ENCODE assay signal across 8 mouse cellular contexts in the genomic region with DNA sequence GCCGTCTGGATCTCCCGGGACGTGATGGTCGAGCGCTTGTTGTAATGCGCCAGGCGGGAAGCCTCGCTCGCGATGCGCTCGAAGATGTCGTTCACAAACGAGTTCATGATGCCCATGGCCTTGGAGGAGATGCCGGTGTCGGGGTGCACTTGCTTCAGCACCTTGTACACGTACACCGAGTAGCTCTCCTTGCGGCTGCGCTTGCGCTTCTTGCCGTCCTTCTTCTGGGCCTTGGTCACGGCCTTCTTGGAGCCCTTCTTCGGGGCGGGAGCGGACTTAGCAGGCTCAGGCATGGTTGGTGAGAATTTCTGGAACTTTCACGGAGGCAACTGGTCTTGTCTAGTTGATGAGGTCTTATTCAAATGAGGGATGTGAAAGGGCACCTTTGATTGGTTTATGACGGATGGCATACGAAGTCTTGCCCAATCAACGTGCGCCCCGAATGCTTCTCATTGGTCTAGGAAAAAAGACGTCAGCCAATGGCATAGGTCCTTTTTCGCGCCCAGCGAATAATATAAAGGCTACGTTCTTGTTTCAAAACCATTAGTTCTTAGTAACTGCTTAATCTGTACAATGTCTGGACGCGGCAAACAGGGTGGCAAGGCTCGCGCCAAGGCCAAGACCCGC. TPM values are rescaled to one million over a fixed set of nuclear protein-coding genes. Genes with fewer than 3 reads are reported as not detected.
DNase-seq lines count a peak whose midpoint lies in the region; ATAC-seq and TF ChIP-seq lines count a peak whose summit lies in the region.
"Not testable (repeated sequence)": the region's sequence is repeated elsewhere in the genome, so short reads cannot be mapped to it uniquely, and the experiment has no call there.

A gene (minus strand): TSS at position 299 of the 627 bp plus-strand sequence.
A gene (plus strand): TSS at position 484 of the 627 bp plus-strand sequence.

- not testable (repeated sequence) for H3K79me2 ChIP-seq in heart, adult 2 months (replicated peaks; ENCODE audit: control insufficient read depth, insufficient read depth, low read length)

- intact Hi-C loops in heart, adult 2 months (cut with DNase I): not testable (repeated sequence)

- H3K9ac ChIP-seq in embryonic facial prominence, embryonic 14.5 days (ENCODE audit: low read depth, low read length): peak within 1 kb of the TSS; percentile 76
- 0 out of 2 replicates have a peak within 1 kb of the TSS, but pooled peaks have one; percentile 13 for H3K9ac ChIP-seq in heart, adult 2 months (ENCODE audit: low read depth, low read length)
- peak within 1 kb of the TSS; percentile 82 for H3K9ac ChIP-seq in limb, embryonic 11.5 days (ENCODE audit: low read length)
- peak within 1 kb of the TSS; percentile 59 for H3K9ac ChIP-seq in midbrain, embryonic 13.5 days (replicated peaks)

- TF ChIP-seq POLR2A in bone marrow, adult 2 months (IDR thresholded peaks at IDR 0.05; ENCODE audit: borderline replicate concordance, control insufficient read depth, low read depth, low read length): peak; percentile 93; the same call in 1 of the 2 replicates
- TF ChIP-seq POLR2A in heart, adult 2 months (IDR thresholded peaks at IDR 0.05; ENCODE audit: insufficient read depth, low read depth, low read length); kidney, adult 2 months (IDR thresholded peaks at IDR 0.05; ENCODE audit: low read depth, low read length); small intestine, adult 2 months (IDR thresholded peaks at IDR 0.05; ENCODE audit: low read depth, low read length): not testable (repeated sequence)

- H3K36me3 ChIP-seq in embryonic facial prominence, embryonic 14.5 days (ENCODE audit: control insufficient read depth, insufficient read depth, low read length); heart, adult 2 months (ENCODE audit: control insufficient read depth, insufficient read depth, low read length); kidney, adult 2 months (ENCODE audit: control insufficient read depth, insufficient read depth, low read length); limb, embryonic 11.5 days (ENCODE audit: control insufficient read depth, insufficient read depth, low read length); midbrain, embryonic 13.5 days; small intestine, adult 2 months (ENCODE audit: control insufficient read depth, insufficient read depth, low read length): not testable (repeated sequence)

- not testable (repeated sequence) for TF ChIP-seq EP300 in heart, adult 2 months (IDR thresholded peaks at IDR 0.05; ENCODE audit: insufficient read depth, low read depth, low read length)

- H3K4me1 ChIP-seq in bone marrow, adult 2 months (ENCODE audit: control insufficient read depth, insufficient read depth, low read length); heart, adult 2 months (ENCODE audit: control insufficient read depth, insufficient read depth, low read length); kidney, adult 2 months (ENCODE audit: control insufficient read depth, insufficient read depth, low read length); limb, embryonic 11.5 days (ENCODE audit: control insufficient read depth, insufficient read depth, low read length); small intestine, adult 2 months (ENCODE audit: control insufficient read depth, insufficient read depth, insufficient read length, low read length): not testable (repeated sequence)
- peaks cover 16% of the 10 kb centered on the region for H3K4me1 ChIP-seq in embryonic facial prominence, embryonic 14.5 days (ENCODE audit: control insufficient read depth, insufficient read depth, low read length)
- peaks cover 45% of the 10 kb centered on the region for H3K4me1 ChIP-seq in midbrain, embryonic 13.5 days (replicated peaks)

- peak within 1 kb of the TSS; percentile 96 for H3K27ac ChIP-seq in bone marrow, adult 2 months (ENCODE audit: control insufficient read depth, insufficient read depth, low read depth, low read length, poor library complexity)
- peak within 1 kb of the TSS; percentile 95 for H3K27ac ChIP-seq in embryonic facial prominence, embryonic 14.5 days (replicated peaks; ENCODE audit: low read depth, low read length)
- peak within 1 kb of the TSS; percentile 57 for H3K27ac ChIP-seq in heart, adult 2 months
- H3K27ac ChIP-seq in kidney, adult 2 months (ENCODE audit: insufficient read depth, low read depth, low read length): not testable (repeated sequence)
- H3K27ac ChIP-seq in limb, embryonic 11.5 days (replicated peaks; ENCODE audit: low read depth, low read length): peak within 1 kb of the TSS; percentile 95
- H3K27ac ChIP-seq in midbrain, embryonic 13.5 days: peak within 1 kb of the TSS; percentile 85
- H3K27ac ChIP-seq in small intestine, adult 2 months (ENCODE audit: insufficient read depth, low read depth, low read length): peak within 1 kb of the TSS; percentile 89

- peak; percentile 90 for ATAC-seq in embryonic facial prominence, embryonic 14.5 days (ENCODE audit: low read depth)
- ATAC-seq in limb, embryonic 11.5 days (ENCODE audit: insufficient number of reproducible peaks, low FRiP score, low TSS enrichment, low read depth): peak; percentile 90
- ATAC-seq in midbrain, embryonic 13.5 days: peak; percentile 91

- TF ChIP-seq CTCF in bone marrow, adult 2 months (IDR thresholded peaks at IDR 0.05; ENCODE audit: control insufficient read depth, insufficient read depth, low read length); heart, adult 2 months (IDR thresholded peaks at IDR 0.05); kidney, adult 2 months (conservative IDR thresholded peaks at IDR 0.05; ENCODE audit: insufficient read depth, insufficient read length, low read depth, low read length); small intestine, adult 2 months (IDR thresholded peaks at IDR 0.05; ENCODE audit: extremely low read depth, insufficient read length, insufficient replicate concordance, low read depth, low read length): not testable (repeated sequence)

- H3K9me3 ChIP-seq in embryonic facial prominence, embryonic 14.5 days (ENCODE audit: control insufficient read depth, low read length); limb, embryonic 11.5 days (ENCODE audit: control insufficient read depth, low read length); midbrain, embryonic 13.5 days: not testable (repeated sequence)

- DNase-seq in 3134 (ENCODE audit: extremely low read depth, insufficient read length, low spot score): peak; percentile 95
- DNase-seq in embryonic facial prominence, embryonic 14.5 days (ENCODE audit: low spot score): peak; percentile 100
- DNase-seq in heart, adult 2 months: peak; percentile 73 to 89
- DNase-seq in kidney, adult 2 months: peak; percentile 90
- peak; percentile 91 for DNase-seq in limb, embryonic 11.5 days (ENCODE audit: low spot score)

- H3K4me3 ChIP-seq in bone marrow, adult 2 months (replicated peaks; ENCODE audit: control insufficient read depth, low read depth, low read length): peak within 1 kb of the TSS; percentile 45
- H3K4me3 ChIP-seq in embryonic facial prominence, embryonic 14.5 days (ENCODE audit: low read depth, low read length): peak within 1 kb of the TSS; percentile 52
- H3K4me3 ChIP-seq in heart, adult 2 months: peak within 1 kb of the TSS; percentile 43
- peak within 1 kb of the TSS; percentile 26; the same call in 1 of the 2 replicates for H3K4me3 ChIP-seq in kidney, adult 2 months (ENCODE audit: insufficient read depth, low read depth, low read length)
- peak within 1 kb of the TSS; percentile 37 for H3K4me3 ChIP-seq in limb, embryonic 11.5 days (ENCODE audit: low read depth, low read length)
- peak within 1 kb of the TSS; percentile 46 for H3K4me3 ChIP-seq in midbrain, embryonic 13.5 days (replicated peaks)
- H3K4me3 ChIP-seq in small intestine, adult 2 months (ENCODE audit: low read depth, low read length): peak within 1 kb of the TSS; percentile 65

- H3K4me2 ChIP-seq in embryonic facial prominence, embryonic 14.5 days (ENCODE audit: low read depth, low read length): peak within 1 kb of the TSS; percentile 75
- H3K4me2 ChIP-seq in limb, embryonic 11.5 days (ENCODE audit: low read depth, severe bottlenecking): peak within 1 kb of the TSS; percentile 80
- peak within 1 kb of the TSS; percentile 75 for H3K4me2 ChIP-seq in midbrain, embryonic 13.5 days (replicated peaks)

- H3K27me3 ChIP-seq in embryonic facial prominence, embryonic 14.5 days (replicated peaks; ENCODE audit: control insufficient read depth, insufficient read depth, low read length); heart, adult 2 months (ENCODE audit: control insufficient read depth, insufficient read depth, low read length); kidney, adult 2 months (replicated peaks; ENCODE audit: control insufficient read depth, insufficient read depth, low read length); limb, embryonic 11.5 days (ENCODE audit: control insufficient read depth, insufficient read depth, low read length); midbrain, embryonic 13.5 days; small intestine, adult 2 months (ENCODE audit: control insufficient read depth, insufficient read depth, low read length): not testable (repeated sequence)

- under 1% methylated on average over 42 of the region's 42 CpGs for WGBS in bone marrow, adult 2 months
- 0% methylated on average over 15 of the region's 42 CpGs for WGBS in embryonic facial prominence, embryonic 14.5 days
- 12% methylated on average over 42 of the region's 42 CpGs for WGBS in heart, adult 2 months
- WGBS in kidney, adult 2 months: 4% methylated on average over 42 of the region's 42 CpGs
- under 1% methylated on average over 35 of the region's 42 CpGs for WGBS in limb, embryonic 11.5 days
- under 1% methylated on average over 34 of the region's 42 CpGs for WGBS in midbrain, embryonic 13.5 days
- under 1% methylated on average over 42 of the region's 42 CpGs for WGBS in small intestine, adult 2 months

RNA-seq across cellular contexts. Expression of the first gene that starts in this region (rescaled TPM):
- polyA plus RNA-seq in bone marrow, adult 2 months (2011; ENCODE audit: insufficient read depth, insufficient read length, low replicate concordance, missing spikeins): 32.4 and 40.5 TPM in 2 replicates
- polyA plus RNA-seq in embryonic facial prominence, embryonic 14.5 days (2014; fragmentation: Nextera tagmentation; extraction: Ambion mirVana): 3.6 and 4.1 TPM in 2 replicates
- 1 to 10 TPM; 5.2 to 8.4 TPM for total RNA-seq in heart, adult 2 months (2021)
- 1.00 TPM in 1 of 2 replicates, not detected in the other for polyA plus RNA-seq in heart, adult 2 months (2012; rRNA removed)
- 0.30 and 0.99 TPM in 2 replicates for polyA plus RNA-seq in kidney, adult 2 months (2012; rRNA removed)
- 4.5 and 5.4 TPM in 2 replicates for polyA plus RNA-seq in limb, embryonic 11.5 days (2014; fragmentation: Nextera tagmentation; extraction: Ambion mirVana)
- polyA plus RNA-seq in midbrain, embryonic 13.5 days (2015; fragmentation: Nextera tagmentation; extraction: Ambion mirVana): 3.3 and 4.5 TPM in 2 replicates
- 9.0 and 24.6 TPM in 2 replicates for polyA plus RNA-seq in small intestine, adult 2 months (2012; rRNA removed)

RNA-seq across cellular contexts. Expression of the second gene that starts in this region (rescaled TPM):
- 2.6 and 4.3 TPM in 2 replicates for polyA plus RNA-seq in bone marrow, adult 2 months (2011; ENCODE audit: insufficient read depth, insufficient read length, low replicate concordance, missing spikeins)
- polyA plus RNA-seq in embryonic facial prominence, embryonic 14.5 days (2014; fragmentation: Nextera tagmentation; extraction: Ambion mirVana): 1.6 and 2.8 TPM in 2 replicates
- total RNA-seq in heart, adult 2 months (2021): 1 to 10 TPM; 1.4 to 2.8 TPM
- 0.61 TPM in 1 of 2 replicates, not detected in the other for polyA plus RNA-seq in heart, adult 2 months (2012; rRNA removed)
- not detected in 2 replicates for polyA plus RNA-seq in kidney, adult 2 months (2012; rRNA removed)
- polyA plus RNA-seq in limb, embryonic 11.5 days (2014; fragmentation: Nextera tagmentation; extraction: Ambion mirVana): 2.2 and 3.1 TPM in 2 replicates
- polyA plus RNA-seq in midbrain, embryonic 13.5 days (2015; fragmentation: Nextera tagmentation; extraction: Ambion mirVana): 0.93 and 1.7 TPM in 2 replicates
- polyA plus RNA-seq in small intestine, adult 2 months (2012; rRNA removed): 21.3 and 30.3 TPM in 2 replicates

Comparison
In these comparisons a context has a peak if more than half of its experiments do, and no peak if none do; other contexts are left out.
1. Peak in DNase-seq and H3K4me3 ChIP-seq in kidney, adult 2 months; RNA of the genes that start here not detected or under 1 TPM.
2. H3K9ac ChIP-seq: peak in every context shown above with its lines; median percentile 82 in limb, embryonic 11.5 days; 76 in embryonic facial prominence, embryonic 14.5 days; 59 in midbrain, embryonic 13.5 days; 13 in heart, adult 2 months.